Mouse (Mus musculus): ENCODE results near the gene Babam2. TPM values are rescaled to one million over a fixed set of nuclear protein-coding genes. Genes with fewer than 3 reads are reported as not detected.
A peak's percentile ranks its signal among the peaks of the same experiment; 100 is the strongest.

Gene Babam2
- total RNA-seq, 2 experiments from 2014 or later, result 30.2 TPM

DNA sequence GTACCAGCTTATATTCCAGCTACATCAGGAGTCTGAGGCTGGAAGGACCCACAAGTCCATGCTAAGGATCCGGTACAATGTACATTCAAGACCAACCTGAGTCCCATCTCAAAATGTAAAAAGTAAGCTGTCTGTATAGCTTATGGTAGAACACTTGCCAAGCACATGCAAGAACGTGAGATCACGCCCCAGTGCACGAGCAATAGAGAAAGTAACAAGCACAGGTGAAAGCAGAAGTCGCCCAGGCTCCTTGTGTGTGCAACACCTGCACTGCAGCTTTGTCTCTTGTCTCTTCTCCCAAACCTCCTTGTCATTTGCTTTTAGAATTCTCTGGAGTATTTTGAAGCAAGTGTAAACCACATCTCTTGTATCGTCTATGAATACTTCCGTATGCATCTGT, 317.3 kb downstream of the Babam2 start:
- intact Hi-C loops (cut with DNase I), result no loop called here
- no peak for TF ChIP-seq CTCF (IDR thresholded peaks at IDR 0.05)

GRCm38 (mm10) chr5:32015949-32016478, 318.5 kb downstream of the Babam2 start:
- no peak overlapping the region for H3K4me3 ChIP-seq
- DNase-seq, result no peak
- no peak for TF ChIP-seq CTCF (IDR thresholded peaks at IDR 0.05)
- H3K27ac ChIP-seq, result no peak overlapping the region
- intact Hi-C loops (cut with DNase I), result no loop called here

More for the DNA sequence above, 317.3 kb downstream of the Babam2 start:
- DNase-seq, result no peak
- Histone ChIP-seq H3K4me3 (no peak overlapping the region), H3K27ac (no peak overlapping the region)

- H3K4me3 ChIP-seq, result no peak overlapping the region
- no peak for DNase-seq
- no peak overlapping the region for H3K27ac ChIP-seq
- TF ChIP-seq CTCF (IDR thresholded peaks at IDR 0.05), result no peak
- intact Hi-C loops (cut with DNase I), result no loop called here
These were observed 320.2 kb downstream of the Babam2 start for GRCm38 (mm10) chr5:32017686-32018085.

DNA sequence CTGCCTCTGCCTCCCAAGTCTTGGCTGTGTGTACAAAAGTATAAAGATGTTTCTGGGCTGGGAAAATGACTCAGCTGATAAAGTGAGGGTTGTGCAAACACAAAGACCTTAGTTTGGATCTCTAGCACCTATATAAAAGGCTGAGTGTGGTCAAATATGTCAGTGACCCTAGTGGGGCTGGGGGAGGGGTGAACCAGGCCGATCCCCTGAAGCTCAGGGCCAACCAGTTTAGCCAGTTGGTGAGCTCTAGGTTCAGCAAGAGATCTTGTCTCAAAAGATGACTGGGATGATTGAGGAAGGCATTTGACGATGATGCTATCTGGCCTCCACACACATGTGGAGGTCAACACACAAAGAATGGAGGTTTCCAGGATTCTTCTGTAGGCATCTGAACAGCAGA, 320.8 kb downstream of the Babam2 start:
- TF ChIP-seq CTCF (IDR thresholded peaks at IDR 0.05), result no peak
- no peak overlapping the region for H3K4me3 ChIP-seq
- DNase-seq, result no peak
- intact Hi-C loops (cut with DNase I), result no loop called here
- H3K27ac ChIP-seq, result no peak overlapping the region

DNA sequence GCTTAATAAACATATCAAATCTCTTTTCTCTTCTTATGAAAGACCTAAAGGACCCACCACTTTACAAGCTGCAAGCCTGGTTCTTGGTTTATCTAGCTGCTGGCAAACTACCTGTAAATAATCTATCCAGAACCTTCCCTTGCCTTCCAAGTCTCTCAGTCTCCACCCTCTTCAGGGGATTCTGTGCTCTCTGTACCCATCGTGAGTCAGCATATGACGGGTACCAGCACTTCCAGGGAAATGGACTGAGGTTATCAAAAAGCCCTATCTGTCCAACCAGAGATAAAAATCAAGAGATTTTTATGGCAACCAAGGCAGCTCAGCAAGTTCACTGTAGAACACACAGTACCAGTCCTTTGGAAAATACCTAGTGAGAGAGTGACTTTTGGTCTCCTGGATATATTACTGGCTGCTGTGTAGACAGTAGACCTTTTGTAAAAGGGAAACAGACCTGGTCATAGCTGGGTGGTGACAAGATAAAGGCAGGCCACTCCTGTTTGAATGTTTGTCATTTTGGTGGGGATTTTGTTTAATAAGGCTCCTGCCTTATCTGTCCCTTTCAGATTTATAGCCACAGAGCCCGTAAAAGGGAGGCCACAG, 332.4 kb downstream of the Babam2 start:
- Histone ChIP-seq H3K27ac (0 out of 2 replicates have a peak overlapping the region, but pooled peaks have one; percentile 3), H3K4me3 (no peak overlapping the region)
- intact Hi-C loops (cut with DNase I), result no loop called here
- no peak for DNase-seq
- TF ChIP-seq CTCF (IDR thresholded peaks at IDR 0.05), result no peak

- no peak for DNase-seq
- no peak for TF ChIP-seq CTCF (IDR thresholded peaks at IDR 0.05)
- peak overlapping the region; percentile 61 for H3K27ac ChIP-seq
- intact Hi-C loops (cut with DNase I), result no loop called here
- H3K4me3 ChIP-seq, result no peak overlapping the region
These were observed 335.7 kb downstream of the Babam2 start for GRCm38 (mm10) chr5:32033185-32033584.

DNA sequence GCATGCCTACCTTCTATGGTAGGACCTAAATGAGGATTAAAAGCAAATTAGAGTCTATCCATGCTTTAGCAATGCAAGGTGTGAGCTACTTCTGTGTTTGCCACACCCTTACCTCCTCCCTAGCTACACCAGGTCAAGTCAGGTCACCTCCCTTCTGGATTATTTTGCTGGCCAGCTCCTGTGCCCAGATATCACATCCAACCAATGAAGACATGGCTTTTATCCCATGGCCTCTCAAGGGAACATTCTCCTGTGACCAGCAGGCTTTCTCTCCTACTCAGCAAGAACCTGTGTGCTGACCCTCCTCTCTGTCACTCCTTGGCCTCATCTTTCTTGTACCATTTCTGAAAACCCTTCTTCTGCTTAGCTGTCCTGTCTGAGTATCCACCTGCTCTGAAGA, 336.1 kb downstream of the Babam2 start:
- H3K4me3 ChIP-seq, result no peak overlapping the region
- intact Hi-C loops (cut with DNase I), result no loop called here
- peak overlapping the region; percentile 61 for H3K27ac ChIP-seq
- no peak for DNase-seq
- TF ChIP-seq CTCF (IDR thresholded peaks at IDR 0.05), result no peak

GRCm38 (mm10) chr5:32034475-32035054, 337.1 kb downstream of the Babam2 start:
- H3K4me3 ChIP-seq, result no peak overlapping the region
- peak; percentile 35 for DNase-seq
- intact Hi-C loops (cut with DNase I), result no loop called here
- H3K27ac ChIP-seq, result peak overlapping the region; percentile 61
- TF ChIP-seq CTCF (IDR thresholded peaks at IDR 0.05), result no peak

GRCm38 (mm10) chr5:32035721-32036320, 338.3 kb downstream of the Babam2 start:
- no peak overlapping the region for H3K4me3 ChIP-seq
- no peak for TF ChIP-seq CTCF (IDR thresholded peaks at IDR 0.05)
- peak overlapping the region; percentile 61 for H3K27ac ChIP-seq
- no peak for DNase-seq
- intact Hi-C loops (cut with DNase I), result no loop called here

GRCm38 (mm10) chr5:32036896-32037295, 339.4 kb downstream of the Babam2 start:
- intact Hi-C loops (cut with DNase I), result no loop called here
- DNase-seq, result peak; percentile 30
- Histone ChIP-seq H3K27ac (peak overlapping the region; percentile 43), H3K4me3 (no peak overlapping the region)
- no peak for TF ChIP-seq CTCF (IDR thresholded peaks at IDR 0.05)

GRCm38 (mm10) chr5:32037546-32037945, 340.1 kb downstream of the Babam2 start:
- Histone ChIP-seq H3K4me3 (no peak overlapping the region), H3K27ac (no peak overlapping the region)
- DNase-seq, result no peak
- TF ChIP-seq CTCF (IDR thresholded peaks at IDR 0.05), result no peak
- intact Hi-C loops (cut with DNase I), result no loop called here

- Histone ChIP-seq H3K4me3 (no peak overlapping the region), H3K27ac (peak overlapping the region; percentile 57)
- intact Hi-C loops (cut with DNase I), result no loop called here
- no peak for DNase-seq
- TF ChIP-seq CTCF (IDR thresholded peaks at IDR 0.05), result no peak
These were observed 341.5 kb downstream of the Babam2 start for GRCm38 (mm10) chr5:32038994-32039393.

DNA sequence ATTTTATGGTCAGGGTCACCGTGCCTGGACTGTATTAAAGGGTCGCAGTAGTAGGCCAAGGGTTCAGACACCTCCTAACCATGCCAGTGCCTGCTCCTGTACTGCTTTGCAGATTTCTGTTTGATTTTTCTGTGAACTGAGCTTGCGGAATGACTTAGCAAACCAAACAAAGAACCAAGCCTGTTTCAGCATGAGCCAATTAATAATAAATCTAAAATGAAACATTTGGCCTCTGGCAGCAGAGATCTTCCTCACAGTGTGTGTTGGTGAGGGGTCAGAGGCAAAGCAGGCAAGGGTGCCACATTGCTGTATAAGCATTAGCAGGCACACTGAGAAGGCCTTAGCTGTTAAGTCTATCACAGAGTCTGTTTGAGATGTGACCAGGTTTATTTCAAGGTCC, 342.0 kb downstream of the Babam2 start:
- H3K27ac ChIP-seq, result peak overlapping the region; percentile 57
- DNase-seq, result no peak
- H3K4me3 ChIP-seq, result no peak overlapping the region
- no peak for TF ChIP-seq CTCF (IDR thresholded peaks at IDR 0.05)
- intact Hi-C loops (cut with DNase I), result no loop called here

Data from gastrocnemius, adult 2 months (tissue).